Mouse (Mus musculus): ENCODE measurements around the gene Gnat3.
A peak's percentile ranks its signal among the peaks of the same experiment; 100 is the strongest.

Gnat3 gene

GRCm38 (mm10) chr5:18007067-18007466 is 44.7 kb downstream of the Gnat3 start:
- no peak for DNase-seq

GRCm38 (mm10) chr5:18010301-18010700 is 48.0 kb downstream of the Gnat3 start:
- DNase-seq, result no peak

DNA sequence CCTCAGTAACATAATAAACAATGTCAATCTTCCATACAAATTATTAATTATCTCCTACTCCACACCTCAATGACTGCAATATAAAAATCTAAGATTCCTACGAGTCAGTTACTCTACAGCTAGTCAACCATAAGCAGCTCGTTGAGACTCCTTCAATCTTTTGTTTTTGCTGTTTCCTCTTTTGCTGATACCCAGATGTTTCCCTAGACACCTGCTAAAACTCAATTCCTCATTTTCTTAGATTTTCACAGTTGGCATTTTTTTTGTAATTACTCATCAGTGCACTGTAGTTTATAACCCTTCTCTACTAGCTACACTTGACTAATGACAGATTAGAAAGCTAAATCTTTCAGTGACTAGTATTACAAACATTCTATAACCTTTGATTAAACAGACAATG is 50.8 kb downstream of the Gnat3 start:
- no peak for DNase-seq

- DNase-seq, result no peak
Measured at GRCm38 (mm10) chr5:18014209-18014829, 52.0 kb downstream of the Gnat3 start.

GRCm38 (mm10) chr5:18023347-18023746 is 61.0 kb downstream of the Gnat3 start:
- peak in 1 of 2 experiments; percentile 15 for DNase-seq

DNA sequence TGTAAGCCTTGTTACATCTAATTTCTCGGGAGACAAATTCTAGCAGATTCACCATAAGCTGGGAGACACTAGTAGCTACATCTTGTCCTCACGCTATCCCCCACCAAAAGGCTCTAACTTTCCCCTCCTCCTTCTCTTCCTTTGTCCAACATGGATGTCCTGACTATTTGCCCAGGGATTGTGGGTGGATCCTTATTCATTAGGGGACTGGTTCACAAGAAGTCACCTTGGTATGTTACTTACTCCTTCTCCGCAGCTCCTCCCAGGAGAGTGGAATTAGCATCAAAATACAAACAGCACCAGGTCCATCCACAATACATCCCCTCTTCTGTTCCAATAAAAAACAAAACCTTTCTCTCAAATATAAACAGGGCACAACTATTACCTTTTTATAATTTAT is 65.2 kb downstream of the Gnat3 start:
- DNase-seq, result no peak

DNA sequence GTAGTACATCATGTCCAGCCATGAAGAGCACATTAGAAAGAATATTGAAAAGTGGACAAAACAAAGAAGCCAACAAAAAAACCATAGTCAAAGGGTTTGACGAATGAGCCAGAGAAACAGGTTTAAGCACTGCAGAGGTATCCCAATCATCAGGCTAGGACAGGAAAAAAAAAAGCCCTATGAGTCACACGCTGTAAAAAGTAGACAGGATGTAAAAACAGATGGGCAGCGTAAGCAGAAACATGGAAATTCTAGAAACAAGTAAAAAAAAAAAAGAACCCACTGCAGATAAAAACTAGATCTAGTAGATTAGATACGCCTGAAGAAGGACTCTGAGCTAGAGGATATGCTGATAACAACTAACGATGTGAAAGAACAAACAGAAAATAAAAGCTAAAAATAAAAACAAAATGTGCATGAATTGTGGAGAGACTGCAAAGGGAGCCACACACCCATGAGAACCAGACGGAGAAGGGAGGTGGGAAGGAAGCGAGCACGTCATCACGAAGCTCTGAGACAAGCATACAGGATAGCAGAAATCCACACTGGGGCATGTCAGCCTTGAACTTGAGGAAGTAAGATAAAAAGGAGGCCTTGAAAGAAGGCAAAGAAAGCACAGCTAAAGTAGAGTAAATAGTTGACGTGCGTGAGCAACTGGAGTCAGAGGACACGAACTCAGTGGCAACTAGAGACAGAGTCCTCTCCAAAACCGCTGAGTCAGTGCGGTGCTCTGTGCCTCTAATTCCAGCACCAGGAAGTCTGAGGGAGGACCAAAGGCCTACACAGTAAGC is 73.7 kb downstream of the Gnat3 start:
- no peak for DNase-seq

DNA sequence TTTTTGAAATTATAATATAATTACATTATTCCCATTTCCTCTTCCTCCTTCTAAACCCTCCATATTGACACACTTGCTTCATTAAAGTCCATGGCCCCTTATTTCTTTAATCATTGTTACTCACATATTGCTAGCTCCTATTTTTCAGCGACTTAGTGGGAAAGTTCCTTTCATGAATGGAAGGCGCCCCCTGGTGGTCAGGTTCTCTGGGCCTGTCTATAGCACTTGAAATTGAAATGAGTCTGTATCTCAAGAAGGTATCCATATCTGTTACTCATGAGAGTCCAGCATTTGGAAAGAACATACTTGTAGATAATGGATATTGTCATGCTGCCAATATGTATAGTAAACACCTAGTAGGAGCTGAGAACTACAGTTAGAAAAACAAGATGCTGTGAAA is 80.7 kb downstream of the Gnat3 start:
- peak; percentile 68 to 84 for DNase-seq

GRCm38 (mm10) chr5:18048841-18049240 is 86.5 kb downstream of the Gnat3 start:
- DNase-seq, result no peak

DNA sequence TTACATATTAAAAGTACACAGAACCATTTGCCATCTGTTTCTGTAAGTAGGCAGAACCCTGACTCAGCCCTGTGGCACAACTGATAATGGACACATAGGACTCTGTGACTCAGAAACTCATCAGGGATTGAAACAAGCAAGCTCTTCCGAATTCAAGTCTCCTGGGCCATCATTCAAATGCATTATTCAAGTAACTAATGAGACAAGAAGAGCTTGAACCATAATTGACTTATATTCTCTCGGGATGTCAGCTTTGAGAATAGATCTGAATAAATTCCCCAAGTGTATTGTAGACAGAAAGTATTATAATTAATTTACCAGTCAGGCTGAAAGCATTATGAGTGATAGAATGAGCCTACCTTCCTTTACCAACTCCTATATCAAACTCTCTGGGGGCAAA is 93.0 kb downstream of the Gnat3 start:
- no peak for DNase-seq
